Mouse (Mus musculus) olfactory bulb, adult 2 months (tissue): ENCODE data around the gene Fgfr2.

Source experiments
- CTCF ChIP-seq: fragments of 200-500 bp; IDR thresholded peaks from 2 replicates; pipeline ENCODE4 v1.5.1; 2012; ENCODE audit warnings: low read depth, mild to moderate bottlenecking, low read length, moderate library complexity; ENCODE audit not compliant: insufficient read depth
- POLR2A ChIP-seq: fragments of 200-500 bp; IDR thresholded peaks from 2 replicates; pipeline ENCODE4 v1.6.1; 2012; ENCODE audit warnings: mild to moderate bottlenecking, low read depth, low read length, moderate library complexity; ENCODE audit not compliant: insufficient read depth

GRCm38 (mm10) chr7:130368036-130368826 lies 2754.9 kb downstream of the Fgfr2 start:
- no peak for TF ChIP-seq POLR2A
- no peak for TF ChIP-seq CTCF
